Mouse (Mus musculus) intestine, embryonic 14.5 days (tissue): ENCODE data around the gene Unk. TPM values are rescaled to one million over a fixed set of nuclear protein-coding genes. Genes with fewer than 3 reads are reported as not detected.

Experiments used
- ATAC-seq: fragments of 200-750 bp; cut with Nextera tagmentation; replicated peaks from 2 replicates; pipeline ENCODE4 v1.8.0; 2017; ENCODE audit warnings: low read depth, moderate number of reproducible peaks, moderate TSS enrichment, moderate library complexity; ENCODE audit not compliant: low FRiP score, low TSS enrichment
- DNase-seq: peaks from one replicate; pipeline ENCODE4 v3.0.0-alpha.2; 2018; ENCODE audit warnings: low spot score
- H3K27ac ChIP-seq: fragments of 300-500 bp; sonication (generic); 2 replicates; pipeline ENCODE4 v1.5.1; 2014; ENCODE audit warnings: low read depth, mild to moderate bottlenecking, control low read depth
- H3K27me3 ChIP-seq: fragments of 300-500 bp; sonication (generic); replicated peaks from 2 replicates; pipeline ENCODE4 v1.6.1; 2014; ENCODE audit warnings: low read length, control low read depth; ENCODE audit not compliant: control insufficient read depth, insufficient read depth
- H3K36me3 ChIP-seq: fragments of 300-500 bp; sonication (generic); 2 replicates; pipeline ENCODE4 v1.6.1; 2014; ENCODE audit warnings: low read length, control low read depth; ENCODE audit not compliant: control insufficient read depth, insufficient read depth
- H3K4me1 ChIP-seq: fragments of 300-500 bp; sonication (generic); replicated peaks from 2 replicates; pipeline ENCODE4 v1.6.1; 2014; ENCODE audit warnings: low read length, control low read depth, mixed read lengths; ENCODE audit not compliant: control insufficient read depth, insufficient read depth
- H3K4me2 ChIP-seq: fragments of 300-500 bp; sonication (generic); 2 replicates; pipeline ENCODE4 v1.6.1; 2014; ENCODE audit warnings: low read length
- H3K4me3 ChIP-seq: fragments of 300-500 bp; sonication (generic); 2 replicates; pipeline ENCODE4 v1.5.1; 2014; ENCODE audit warnings: low read depth, low read length, control low read depth, mixed read lengths
- H3K9ac ChIP-seq: fragments of 300-500 bp; sonication (generic); 2 replicates; pipeline ENCODE4 v1.6.1; 2014; ENCODE audit warnings: mild to moderate bottlenecking, low read length
- H3K9me3 ChIP-seq: fragments of 300-500 bp; sonication (generic); 2 replicates; pipeline ENCODE4 v1.6.1; 2016; ENCODE audit warnings: low read length, control low read depth; ENCODE audit not compliant: control insufficient read depth
- WGBS: fragments of 180-500 bp; shearing (Covaris S2); extraction: QIAGEN DNeasy Blood & Tissue Kit; methylation state at CpG from one replicate; pipeline ENCODE4 v1.1.7; 2014; 5-methylcytosine and 5-hydroxymethylcytosine counted together
- polyA plus RNA-seq: library from polyadenylated mRNA; unstranded; fragments of >200 nt; fragmentation: Nextera tagmentation; extraction: Ambion mirVana; gene quantifications from 2 replicates; pipeline ENCODE4 v1.2.1, GENCODE M21; 2014

Unk gene
- 29.8 and 34.5 TPM in 2 replicates for polyA plus RNA-seq

DNA sequence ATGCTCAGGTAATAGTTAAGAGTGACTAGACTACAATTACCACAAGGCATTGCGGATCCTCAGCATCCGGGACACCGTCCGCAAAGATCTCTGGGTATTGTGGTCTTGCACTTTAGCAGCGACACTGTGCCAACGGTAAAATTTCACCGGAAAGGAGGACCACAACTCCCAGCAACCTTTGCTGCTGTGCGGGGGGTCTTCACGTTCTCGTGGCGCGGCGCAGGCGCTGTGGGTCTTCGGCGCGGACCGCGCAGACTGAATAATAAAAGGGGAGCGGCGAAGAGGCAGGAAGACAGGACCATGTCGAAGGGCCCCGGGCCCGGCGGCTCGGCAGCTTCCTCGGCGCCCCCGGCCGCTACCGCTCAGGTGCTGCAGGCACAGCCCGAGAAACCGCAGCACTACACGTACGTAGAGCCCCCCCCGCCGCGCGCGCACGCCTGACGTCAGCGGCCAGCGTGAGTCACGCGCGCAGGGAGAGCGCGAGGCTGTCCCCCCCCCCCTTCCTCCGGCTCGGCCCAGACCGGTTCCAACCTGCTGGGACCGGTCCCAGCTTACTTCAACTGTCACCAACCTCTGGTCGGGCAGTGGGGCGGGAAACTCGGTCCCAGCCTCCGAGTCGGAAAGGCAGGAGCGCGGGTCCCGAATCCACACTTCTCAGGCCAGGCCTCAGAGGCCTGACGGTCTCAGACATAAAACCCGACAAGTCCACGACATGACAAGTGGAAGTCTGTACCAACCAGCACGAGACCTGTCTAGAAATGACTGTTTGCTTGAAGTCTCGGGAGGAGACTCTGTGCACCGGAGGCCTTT lies at the start of gene Unk:
TSS of gene Unk (plus strand) at position 235 of the 810 bp plus-strand sequence.
- WGBS: under 1% methylated on average over 67 of the region's 67 CpGs
- H3K9me3 ChIP-seq: no peaks in the 10 kb centered on the region
- no peaks in the 10 kb centered on the region for H3K27me3 ChIP-seq
- H3K9ac ChIP-seq: peak within 1 kb of the TSS; percentile 99
- H3K4me1 ChIP-seq: peaks cover 12% of the 10 kb centered on the region
- DNase-seq (peak; percentile 98), ATAC-seq (peak; percentile 95)
- H3K36me3 ChIP-seq: no peaks in the 10 kb centered on the region
- peak within 1 kb of the TSS; percentile 74 for H3K4me3 ChIP-seq
- H3K4me2 ChIP-seq: peak within 1 kb of the TSS; percentile 64
- H3K27ac ChIP-seq: peak within 1 kb of the TSS; percentile 99

DNA sequence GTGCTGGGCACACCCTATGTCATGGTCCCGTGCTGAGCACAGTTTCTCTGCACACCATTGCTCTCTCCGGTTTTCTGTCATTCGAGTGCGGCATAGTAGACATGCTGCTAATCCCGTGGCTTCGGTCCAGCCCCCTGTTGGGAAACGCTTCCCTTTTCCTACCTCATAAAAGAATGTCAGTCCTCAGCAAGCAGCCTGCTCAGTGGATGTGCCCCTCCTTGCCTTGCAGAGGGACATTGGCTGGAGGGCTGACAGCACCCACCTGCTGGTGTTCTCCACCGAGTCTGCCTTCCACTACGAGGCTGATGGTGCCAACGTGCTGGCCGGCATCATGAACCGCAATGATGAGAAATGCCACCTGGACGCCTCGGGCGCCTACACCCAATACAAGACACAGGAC lies 47.6 kb upstream of the Unk start:
- no peak overlapping the region for H3K4me3 ChIP-seq
- DNase-seq: no peak
- H3K9ac ChIP-seq: no peak overlapping the region
- no peaks in the 10 kb centered on the region for H3K4me1 ChIP-seq
- H3K27me3 ChIP-seq: no peaks in the 10 kb centered on the region
- WGBS: 91% methylated on average over 15 of the region's 15 CpGs
- H3K4me2 ChIP-seq: no peak overlapping the region
- H3K27ac ChIP-seq: no peak overlapping the region
- ATAC-seq: no peak
- no peaks in the 10 kb centered on the region for H3K9me3 ChIP-seq
- H3K36me3 ChIP-seq: no peaks in the 10 kb centered on the region

DNA sequence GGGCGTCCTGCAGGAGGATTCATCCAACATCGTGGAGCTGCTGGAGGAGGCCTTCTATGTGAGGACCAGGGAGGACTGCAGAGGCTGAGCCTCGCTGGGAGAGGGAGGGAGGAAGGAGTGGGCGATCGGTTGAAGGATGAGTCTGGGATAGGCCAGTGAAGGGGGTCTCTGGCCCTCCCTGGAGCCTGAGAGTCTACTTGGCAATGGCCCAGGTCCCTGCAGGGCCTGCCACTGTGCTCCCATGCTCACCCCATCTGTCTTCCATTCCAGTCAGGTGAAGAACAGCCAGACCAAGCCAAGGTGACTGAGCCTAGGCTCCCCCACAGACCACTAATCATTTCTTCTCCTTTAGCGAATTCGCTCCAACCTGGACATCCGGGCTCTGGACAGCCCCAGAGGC lies 46.8 kb upstream of the Unk start:
- ATAC-seq (no peak), DNase-seq (no peak)
- WGBS: 79% methylated on average over 7 of the region's 8 CpGs
- no peaks in the 10 kb centered on the region for H3K27me3 ChIP-seq
- H3K4me1 ChIP-seq: no peaks in the 10 kb centered on the region
- H3K9ac ChIP-seq: no peak overlapping the region
- no peak overlapping the region for H3K27ac ChIP-seq
- H3K4me3 ChIP-seq: no peak overlapping the region
- H3K36me3 ChIP-seq: no peaks in the 10 kb centered on the region
- H3K9me3 ChIP-seq: no peaks in the 10 kb centered on the region
- H3K4me2 ChIP-seq: no peak overlapping the region

DNA sequence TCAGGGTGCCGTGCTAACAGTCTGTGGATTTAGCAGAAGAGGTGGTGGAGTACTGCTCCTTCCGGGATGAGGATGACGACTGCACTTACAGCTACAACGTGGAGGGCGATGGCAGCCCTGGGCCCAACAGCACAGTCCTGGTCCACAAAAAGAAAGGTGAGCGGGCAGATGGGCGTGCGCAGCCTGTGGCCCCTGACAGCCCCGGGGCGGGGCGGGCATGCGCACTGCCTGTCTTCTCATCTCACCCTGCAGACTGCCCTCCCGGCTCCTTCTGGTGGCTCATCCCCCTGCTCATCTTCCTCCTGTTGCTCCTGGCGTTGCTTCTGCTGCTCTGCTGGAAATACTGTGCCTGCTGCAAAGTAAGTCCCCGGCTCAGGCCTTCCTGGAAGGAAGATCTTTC lies 40.4 kb upstream of the Unk start:
- Histone ChIP-seq H3K4me1 (no peaks in the 10 kb centered on the region), H3K4me3 (0 out of 2 replicates have a peak overlapping the region, but pooled peaks have one; percentile 16), H3K27me3 (no peaks in the 10 kb centered on the region), H3K4me2 (peak overlapping the region; percentile 40), H3K9ac (no peak overlapping the region), H3K36me3 (no peaks in the 10 kb centered on the region), H3K9me3 (no peaks in the 10 kb centered on the region), H3K27ac (no peak overlapping the region)
- DNase-seq (no peak), ATAC-seq (no peak)
- 30% methylated on average over 14 of the region's 15 CpGs for WGBS

DNA sequence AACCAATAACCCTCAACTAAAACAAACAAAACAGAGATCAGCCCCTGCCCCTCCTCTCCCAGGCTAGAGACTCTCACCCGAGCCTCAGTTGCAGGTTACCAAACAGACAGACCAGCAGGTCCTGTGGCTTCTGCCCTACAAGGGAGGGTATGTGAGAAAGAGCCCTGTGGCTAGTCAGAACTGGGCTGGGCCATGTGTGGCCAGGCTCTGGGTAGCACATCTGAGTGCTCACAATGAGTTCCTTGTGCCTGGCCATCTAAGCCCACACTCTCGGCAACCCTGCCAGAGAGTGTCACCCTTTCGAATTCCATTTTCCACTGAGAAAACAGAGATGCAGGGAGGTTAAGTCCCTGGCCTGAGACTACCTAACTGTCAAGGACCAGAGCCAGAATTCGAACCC lies 38.0 kb upstream of the Unk start:
- Histone ChIP-seq H3K27ac (no peak overlapping the region), H3K36me3 (no peaks in the 10 kb centered on the region), H3K9ac (no peak overlapping the region), H3K4me3 (no peak overlapping the region), H3K4me1 (no peaks in the 10 kb centered on the region), H3K27me3 (no peaks in the 10 kb centered on the region), H3K9me3 (no peaks in the 10 kb centered on the region), H3K4me2 (no peak overlapping the region)
- 55% methylated on average over 4 of the region's 4 CpGs for WGBS
- ATAC-seq (no peak), DNase-seq (no peak)

DNA sequence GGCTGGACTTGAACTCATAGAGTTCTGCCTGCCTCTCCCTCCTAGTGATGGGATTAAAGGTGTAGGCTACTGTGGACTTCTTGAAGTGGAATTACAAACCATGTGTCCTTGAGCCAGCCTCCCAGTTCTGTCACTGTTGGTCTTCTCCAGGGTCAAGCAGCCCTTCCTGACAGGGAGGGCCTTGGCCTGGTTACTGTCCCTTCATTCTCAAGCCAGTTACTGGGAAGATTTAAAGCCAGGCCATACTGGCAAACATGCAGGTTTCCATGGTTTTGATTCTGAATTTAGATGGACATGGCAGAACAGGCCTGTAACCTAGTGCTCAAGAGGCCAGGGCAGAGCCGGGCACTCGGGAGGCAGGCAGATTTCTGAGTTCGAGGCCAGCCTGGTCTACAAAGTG lies 34.9 kb upstream of the Unk start:
- no peaks in the 10 kb centered on the region for H3K9me3 ChIP-seq
- no peak overlapping the region for H3K27ac ChIP-seq
- H3K4me3 ChIP-seq: no peak overlapping the region
- ATAC-seq (no peak), DNase-seq (no peak)
- no peak overlapping the region for H3K9ac ChIP-seq
- H3K4me2 ChIP-seq: no peak overlapping the region
- WGBS: 94% methylated on average over 3 of the region's 3 CpGs
- H3K4me1 ChIP-seq: no peaks in the 10 kb centered on the region
- no peaks in the 10 kb centered on the region for H3K36me3 ChIP-seq
- H3K27me3 ChIP-seq: no peaks in the 10 kb centered on the region; the same call in 1 of the 2 replicates

DNA sequence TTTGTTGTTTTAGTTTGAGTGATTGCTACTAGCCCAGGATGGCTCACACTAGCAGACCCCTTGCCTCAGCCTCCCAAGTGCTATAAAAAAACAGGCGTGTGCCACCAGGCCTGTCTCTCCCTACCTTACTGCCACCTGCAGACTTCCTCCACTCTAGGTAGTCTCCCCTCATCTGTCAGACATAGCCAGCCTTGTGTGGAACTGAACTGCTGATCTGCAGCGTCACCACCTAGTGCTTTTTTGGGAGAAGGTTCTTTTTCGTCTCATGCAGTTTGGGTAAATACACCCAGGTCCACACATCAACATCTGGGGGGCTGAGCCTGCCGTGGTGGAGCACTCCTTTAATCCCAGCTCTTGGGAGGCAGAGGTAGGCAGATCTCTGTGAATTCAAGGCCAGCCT lies 33.1 kb upstream of the Unk start:
- no peak for DNase-seq
- no peak overlapping the region for H3K27ac ChIP-seq

DNA sequence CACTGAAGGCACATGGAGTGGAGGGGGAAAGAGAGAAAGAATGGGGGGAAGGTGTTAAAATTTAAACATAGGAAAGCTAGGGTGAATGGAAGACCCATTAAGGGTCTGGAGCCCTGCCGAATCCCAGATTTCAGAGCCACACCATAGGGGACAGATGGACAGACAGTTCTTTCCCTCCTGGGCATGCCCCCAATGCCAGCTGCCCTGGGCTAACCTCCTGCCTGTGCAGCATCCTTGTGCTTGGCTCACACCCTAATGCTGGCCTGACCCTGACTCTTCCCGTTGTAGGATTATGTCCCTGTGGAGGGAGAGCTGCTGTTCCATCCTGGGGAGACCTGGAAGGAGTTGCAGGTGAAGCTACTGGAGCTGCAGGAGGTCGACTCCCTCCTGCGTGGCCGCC lies 32.5 kb upstream of the Unk start:
- WGBS: 63% methylated on average over 5 of the region's 5 CpGs

More for the DNA sequence above, 33.1 kb upstream of the Unk start:
- Histone ChIP-seq H3K4me3 (no peak overlapping the region), H3K4me1 (no peaks in the 10 kb centered on the region), H3K27me3 (no peaks in the 10 kb centered on the region; the same call in 1 of the 2 replicates), H3K4me2 (no peak overlapping the region), H3K9me3 (no peaks in the 10 kb centered on the region), H3K9ac (no peak overlapping the region), H3K36me3 (no peaks in the 10 kb centered on the region)
- 75% methylated on average over 4 of the region's 4 CpGs for WGBS
- no peak for ATAC-seq

DNA sequence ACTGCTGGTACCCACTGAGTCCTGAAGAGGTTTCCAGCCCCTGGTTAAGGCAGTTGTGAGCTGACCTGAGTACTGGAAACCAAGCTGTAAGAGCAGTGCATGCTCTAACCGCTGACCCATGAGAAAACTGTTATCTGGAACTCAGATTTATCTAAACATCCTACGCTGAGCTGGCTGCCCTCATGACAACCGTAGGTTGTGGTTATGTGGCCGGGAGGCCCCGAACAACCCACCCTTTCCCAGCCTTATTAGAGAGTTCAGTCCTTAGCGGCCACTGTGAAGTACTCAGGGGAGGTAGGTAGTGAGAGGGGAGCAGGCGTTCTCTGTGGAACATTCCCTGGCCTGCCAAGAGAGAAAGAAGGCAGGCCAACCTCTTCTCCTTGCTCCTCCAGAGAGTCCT lies 31.1 kb upstream of the Unk start:
- no peaks in the 10 kb centered on the region for H3K9me3 ChIP-seq
- ATAC-seq (no peak), DNase-seq (no peak)
- H3K4me1 ChIP-seq: no peaks in the 10 kb centered on the region
- no peak overlapping the region for H3K27ac ChIP-seq
- no peaks in the 10 kb centered on the region; the same call in 1 of the 2 replicates for H3K27me3 ChIP-seq
- H3K4me3 ChIP-seq: no peak overlapping the region
- H3K4me2 ChIP-seq: no peak overlapping the region
- no peaks in the 10 kb centered on the region for H3K36me3 ChIP-seq
- no peak overlapping the region for H3K9ac ChIP-seq
- 64% methylated on average over 7 of the region's 7 CpGs for WGBS

More for the DNA sequence above, 32.5 kb upstream of the Unk start:
- H3K27me3 ChIP-seq: no peaks in the 10 kb centered on the region; the same call in 1 of the 2 replicates
- no peaks in the 10 kb centered on the region for H3K9me3 ChIP-seq
- H3K36me3 ChIP-seq: no peaks in the 10 kb centered on the region
- H3K9ac ChIP-seq: no peak overlapping the region
- ATAC-seq (no peak), DNase-seq (no peak)
- H3K4me2 ChIP-seq: no peak overlapping the region
- no peak overlapping the region for H3K4me3 ChIP-seq
- H3K27ac ChIP-seq: no peak overlapping the region
- H3K4me1 ChIP-seq: no peaks in the 10 kb centered on the region
